Mouse (Mus musculus): ENCODE measurements around the gene Catsper1. TPM values are rescaled to one million over a fixed set of nuclear protein-coding genes. Genes with fewer than 3 reads are reported as not detected.
"Not testable (repeated sequence)": the region's sequence is repeated elsewhere in the genome, so short reads cannot be mapped to it uniquely, and the experiment has no call there.

Catsper1 gene
- total RNA-seq, 2 experiments from 2014 or later, result not detected

DNA sequence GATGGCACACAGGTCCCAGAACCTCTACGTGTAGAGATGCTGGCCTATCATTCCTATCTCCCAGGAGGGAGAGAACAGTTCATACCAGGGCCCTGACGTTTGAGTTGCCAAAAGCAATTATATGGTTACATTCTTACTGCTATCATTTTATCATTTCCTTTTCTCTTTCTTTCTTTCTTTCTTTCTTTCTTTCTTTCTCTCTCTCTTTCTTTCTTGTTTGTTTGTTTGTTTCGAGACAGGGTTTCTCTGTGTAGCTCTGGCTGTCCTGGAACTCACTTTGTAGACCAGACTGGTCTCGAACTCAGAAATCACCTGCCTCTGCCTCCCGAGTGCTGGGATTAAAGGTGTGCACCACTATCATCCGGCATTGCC, 13.9 kb downstream of the Catsper1 start, which contains the start of gene Cst6:
Gene Cst6, minus strand, starts transcription at position 73 of the 372 bp plus-strand sequence.
- intact Hi-C loops (cut with DNase I); DNase-seq: not testable (repeated sequence)

- DNase-seq, result no peak
- intact Hi-C loops (cut with DNase I), result no loop called here
Measured at GRCm38 (mm10) chr19:5353609-5354008, 18.1 kb downstream of the Catsper1 start.

DNA sequence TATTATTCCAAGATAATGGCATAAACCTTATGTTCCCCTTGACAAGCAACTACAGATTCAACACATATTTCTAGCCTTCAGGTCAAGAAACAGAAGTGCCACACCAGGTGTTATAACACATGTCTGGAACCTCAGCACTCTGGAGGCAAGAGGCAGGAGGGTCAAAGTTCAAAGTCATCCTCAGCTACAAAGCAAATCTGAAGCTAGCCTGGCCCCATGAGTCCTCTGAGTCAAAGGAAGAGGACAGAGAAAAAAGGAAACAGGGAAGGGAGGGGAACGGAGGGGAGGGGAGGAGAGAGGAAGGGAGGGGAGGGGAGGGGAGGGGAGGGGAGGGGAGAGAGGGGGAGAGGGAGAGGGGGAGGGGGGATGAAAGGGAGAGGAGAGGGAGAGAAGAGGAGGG, 20.5 kb downstream of the Catsper1 start:
- no peak for DNase-seq
- intact Hi-C loops (cut with DNase I), result no loop called here

- no peak for DNase-seq
- intact Hi-C loops (cut with DNase I), result no loop called here
Measured at GRCm38 (mm10) chr19:5362186-5362585, 26.6 kb downstream of the Catsper1 start.

DNA sequence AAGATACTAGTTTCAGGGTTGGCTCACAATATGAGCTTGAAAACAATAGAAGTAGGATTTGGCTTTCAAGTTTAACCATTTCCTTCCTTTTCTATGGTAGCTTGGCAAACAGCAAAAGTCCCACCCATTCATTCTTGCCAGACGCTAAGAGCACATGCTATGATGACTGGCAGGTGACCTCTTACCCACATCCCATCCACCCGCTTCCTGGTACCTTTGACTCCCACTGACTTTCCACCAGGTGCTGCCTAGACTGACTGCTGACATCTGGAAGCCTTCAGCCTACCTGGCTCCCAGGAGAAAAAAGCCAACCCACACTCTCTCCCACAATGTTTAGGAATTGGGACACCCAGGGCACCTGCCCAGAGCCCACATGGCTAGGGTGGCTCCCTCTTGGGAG, 28.6 kb downstream of the Catsper1 start:
- intact Hi-C loops (cut with DNase I), result no loop called here
- no peak for DNase-seq

DNA sequence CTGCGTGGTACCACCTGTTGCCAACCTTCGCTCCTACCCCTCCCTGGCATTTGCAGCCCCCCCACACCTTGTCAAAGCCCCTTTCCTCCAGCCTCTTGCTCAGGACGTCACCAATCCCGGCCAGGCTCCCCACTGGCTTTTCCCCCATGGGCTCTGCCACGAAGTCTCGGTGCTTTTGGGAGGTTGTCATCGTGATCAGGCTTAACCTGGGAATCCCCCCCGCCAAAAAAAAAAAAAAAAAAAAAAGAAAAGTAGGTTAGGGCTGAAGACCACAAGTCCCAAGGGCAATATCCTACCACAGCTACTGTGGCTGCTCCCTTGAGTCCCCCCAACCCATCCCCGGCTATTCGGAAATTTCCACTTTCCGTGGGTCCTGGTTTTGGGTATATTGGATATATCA, 30.2 kb downstream of the Catsper1 start:
- intact Hi-C loops (cut with DNase I), result loop anchor here (1.0 kb wide), 1 partner anchor 23 kb away; the partner anchor contains the start of gene Sart1
- no peak for DNase-seq

GRCm38 (mm10) chr19:5366175-5367052, 30.9 kb downstream of the Catsper1 start, which contains the start of gene Eif1ad:
Gene Eif1ad, plus strand, starts transcription at chr19:5366741.
- intact Hi-C loops (cut with DNase I), result loop anchor here (1.0 kb wide), 1 partner anchor 22 kb away; the partner anchor contains the start of gene Sart1

DNA sequence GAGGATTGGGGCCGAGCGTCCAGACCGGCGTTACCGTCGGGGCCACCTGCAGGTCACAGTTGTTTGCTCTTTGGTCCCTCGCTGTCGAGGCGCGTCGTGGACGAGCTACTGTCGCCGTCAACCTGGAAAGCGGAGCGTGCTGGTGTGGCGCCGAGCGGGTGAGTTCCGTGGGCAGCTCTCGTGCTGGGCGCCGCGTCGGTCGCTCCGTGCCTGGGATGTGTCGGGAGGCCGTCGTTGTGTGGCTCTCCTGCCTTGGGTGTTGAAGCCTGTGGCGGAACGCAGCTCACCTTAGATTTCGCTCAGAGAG, 31.5 kb downstream of the Catsper1 start, which contains the start of gene Banf1:
Gene Banf1, minus strand, starts transcription at position 116 of the 307 bp plus-strand sequence.
- intact Hi-C loops (cut with DNase I), result no loop called here
- no peak for DNase-seq

More at GRCm38 (mm10) chr19:5366175-5367052, 30.9 kb downstream of the Catsper1 start, which contains the start of gene Eif1ad:
- DNase-seq, result peak; percentile 88 to 97

GRCm38 (mm10) chr19:5367455-5367854, 31.9 kb downstream of the Catsper1 start:
- no peak for DNase-seq

GRCm38 (mm10) chr19:5370932-5371331, 35.4 kb downstream of the Catsper1 start:
- no peak for DNase-seq
- intact Hi-C loops (cut with DNase I), result no loop called here

More at GRCm38 (mm10) chr19:5367455-5367854, 31.9 kb downstream of the Catsper1 start:
- intact Hi-C loops (cut with DNase I), result no loop called here

DNA sequence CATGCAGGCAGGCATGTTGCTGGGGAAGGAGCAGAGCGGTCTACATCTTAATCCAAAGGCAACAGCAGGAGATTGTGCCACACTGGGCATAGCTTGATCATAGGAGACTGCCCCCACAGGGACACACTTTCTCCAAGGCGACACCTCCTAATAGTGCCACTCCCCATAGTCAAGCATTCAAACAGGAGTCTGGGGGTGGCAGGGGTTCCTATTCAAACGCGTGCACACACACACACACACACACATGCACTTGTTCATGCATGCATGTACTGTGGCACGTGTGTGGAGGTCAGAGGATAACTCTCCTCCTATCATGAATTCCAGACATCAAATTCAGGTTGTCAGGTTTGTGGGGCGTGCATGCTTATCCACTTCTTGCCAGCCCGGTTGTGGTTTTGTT, 37.2 kb downstream of the Catsper1 start:
- no peak for DNase-seq
- intact Hi-C loops (cut with DNase I), result no loop called here

DNA sequence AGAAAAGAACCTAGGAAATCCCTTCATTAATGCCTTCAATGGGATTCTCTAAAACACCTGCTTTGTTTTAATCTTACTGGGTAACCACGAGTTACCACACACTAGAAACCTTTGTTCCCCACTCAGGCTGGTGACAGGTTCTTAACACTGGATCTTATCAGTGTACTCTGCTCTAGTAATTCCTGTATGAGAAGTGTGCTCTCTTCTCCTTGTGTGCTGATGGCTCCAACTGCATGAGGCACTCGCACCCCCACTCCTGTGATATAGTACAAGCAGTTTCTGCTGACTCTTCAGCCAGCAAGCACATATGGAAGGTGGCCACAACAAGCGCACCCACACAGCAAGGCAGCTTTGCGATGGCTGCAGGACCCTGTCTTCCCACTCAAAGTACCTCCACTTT, 38.6 kb downstream of the Catsper1 start:
- intact Hi-C loops (cut with DNase I), result no loop called here
- DNase-seq, result no peak

DNA sequence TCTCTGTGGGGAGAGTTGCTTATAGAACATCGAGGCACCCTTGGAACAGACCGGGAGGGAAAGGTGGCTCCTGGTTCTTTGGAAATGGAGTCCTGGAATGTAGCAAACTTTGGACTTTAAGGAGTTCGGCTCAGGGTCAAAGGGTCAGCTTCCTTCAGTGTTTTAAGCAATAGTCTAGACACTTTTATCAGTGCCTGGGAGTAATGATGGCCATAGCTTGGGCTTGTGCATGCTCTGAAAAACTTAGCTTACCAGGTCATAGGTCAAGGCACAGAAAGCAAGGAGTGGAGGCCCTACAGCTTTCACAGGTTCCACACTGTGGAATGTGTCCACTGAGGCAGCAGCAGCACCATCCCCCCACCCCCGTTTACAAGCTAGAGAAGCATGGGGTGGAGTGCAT, 39.2 kb downstream of the Catsper1 start:
- intact Hi-C loops (cut with DNase I), result no loop called here
- no peak for DNase-seq

DNA sequence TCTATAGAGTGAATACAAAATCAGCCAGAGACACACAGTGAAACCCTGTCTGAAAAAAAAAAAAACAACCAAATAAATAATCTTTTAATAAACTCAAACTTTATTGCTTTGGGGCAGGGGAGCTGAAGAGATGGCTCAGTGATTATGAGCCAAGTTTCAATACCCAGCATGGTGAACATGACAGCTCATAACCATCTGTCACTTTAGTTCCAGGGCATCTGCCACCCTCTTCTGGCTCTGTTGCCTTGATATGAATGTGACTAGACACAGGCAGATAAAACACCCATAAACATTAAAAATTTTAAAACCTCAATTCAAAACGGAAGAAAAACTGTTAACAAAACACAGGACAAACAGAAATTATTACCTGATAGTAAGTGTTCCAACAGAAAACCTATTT, 41.9 kb downstream of the Catsper1 start:
- intact Hi-C loops (cut with DNase I), result no loop called here
- no peak for DNase-seq

DNA sequence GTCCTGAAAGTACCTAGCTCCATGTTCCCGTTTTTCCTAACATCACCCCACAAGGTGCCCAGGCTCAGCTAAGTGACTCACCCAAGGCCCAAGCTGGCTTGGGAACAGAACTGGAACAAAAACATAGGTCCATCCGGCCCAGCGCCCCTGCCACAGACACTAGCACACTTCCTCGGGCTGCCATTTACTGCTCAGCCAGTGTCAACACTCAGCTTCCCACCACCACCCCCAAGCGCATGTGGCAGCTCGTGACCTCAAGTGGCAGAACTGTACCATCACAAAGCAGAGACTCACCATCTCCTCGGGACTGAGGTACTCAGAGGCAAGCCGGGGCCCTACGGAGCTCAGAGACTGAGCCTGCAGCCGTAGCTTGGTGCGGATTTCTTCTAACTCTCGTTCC, 47.8 kb downstream of the Catsper1 start:
- intact Hi-C loops (cut with DNase I), result no loop called here

DNA sequence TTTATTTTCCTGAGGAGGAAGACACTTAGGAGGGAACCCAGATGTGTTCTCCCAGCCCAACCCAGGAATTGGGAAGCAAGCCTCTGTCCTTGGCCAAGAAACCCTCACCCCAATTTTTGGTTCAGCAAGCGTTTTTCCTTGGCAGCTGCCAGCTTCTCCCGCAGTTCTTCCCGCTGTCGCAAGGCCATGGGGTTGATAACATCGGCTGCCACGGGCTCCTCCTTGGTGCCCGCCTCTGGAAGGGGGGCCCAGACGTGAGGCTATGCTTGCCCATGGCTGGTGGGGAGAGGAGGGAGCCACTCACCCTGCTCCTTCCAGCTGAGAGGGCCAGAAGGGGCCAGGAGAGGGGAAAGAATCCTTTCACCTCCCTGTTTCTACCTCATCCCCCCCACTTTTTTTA, 49.2 kb downstream of the Catsper1 start:
- intact Hi-C loops (cut with DNase I), result no loop called here
- DNase-seq, result no peak

More for the DNA sequence above, 47.8 kb downstream of the Catsper1 start:
- DNase-seq, result no peak

- no peak for DNase-seq
- intact Hi-C loops (cut with DNase I), result loop anchor here (1.0 kb wide), 1 partner anchor 22 kb away; the partner anchor contains the start of gene Eif1ad
Measured at GRCm38 (mm10) chr19:5388011-5388441, 52.5 kb downstream of the Catsper1 start.

- intact Hi-C loops (cut with DNase I), result loop anchor here (1.0 kb wide), 1 partner anchor 22 kb away; the partner anchor contains the start of gene Eif1ad
- peak; percentile 88 to 93 for DNase-seq
Measured at GRCm38 (mm10) chr19:5388588-5389242, 53.2 kb downstream of the Catsper1 start, which contains the start of gene Sart1. Gene Sart1, minus strand, starts transcription at chr19:5388703.

DNA sequence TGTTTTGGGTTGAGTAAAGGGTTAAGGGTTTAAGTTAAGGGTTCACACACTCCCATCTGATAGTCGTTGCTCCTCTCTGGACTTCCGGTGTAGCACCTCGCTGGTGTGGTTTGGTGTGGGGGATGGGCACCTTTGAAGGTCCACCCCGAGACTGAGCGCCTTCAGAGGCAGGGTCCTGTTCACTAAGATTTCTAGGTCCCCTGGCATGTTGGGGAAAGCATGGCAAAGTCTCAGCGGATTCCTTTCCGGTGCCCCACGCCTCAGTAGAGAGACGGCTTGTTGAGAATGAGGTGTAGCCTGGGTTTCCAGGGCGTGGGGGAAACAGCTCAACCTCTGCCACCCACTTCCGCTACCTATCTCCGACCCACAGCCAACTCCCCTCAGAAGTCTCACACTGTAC, 54.1 kb downstream of the Catsper1 start:
- DNase-seq, result no peak
- intact Hi-C loops (cut with DNase I), result no loop called here

GRCm38 (mm10) chr19:5390416-5390815, 54.9 kb downstream of the Catsper1 start:
- intact Hi-C loops (cut with DNase I), result no loop called here
- DNase-seq, result no peak

DNA sequence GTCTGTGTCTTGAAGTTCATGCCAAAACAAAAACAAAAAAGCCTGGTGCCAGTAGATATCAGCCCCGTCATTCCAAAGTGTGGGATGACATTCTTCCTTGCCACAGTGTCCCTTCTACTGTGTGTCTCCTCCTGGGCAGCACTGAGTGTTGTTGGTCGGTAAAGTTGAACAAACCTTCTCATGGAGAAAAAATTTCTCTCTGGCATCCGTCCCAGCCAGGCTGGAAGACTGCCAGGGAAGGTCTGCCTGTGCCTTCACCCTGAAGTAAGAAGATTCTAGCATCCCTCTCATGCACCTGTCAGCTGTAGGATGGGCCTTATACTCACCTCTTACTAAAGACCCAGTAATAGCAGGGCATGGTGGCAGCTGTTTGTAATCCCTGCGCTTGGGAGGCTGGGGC, 57.4 kb downstream of the Catsper1 start:
- DNase-seq, result no peak
- intact Hi-C loops (cut with DNase I), result no loop called here
